ENCODE assay signal across 13 mouse cellular contexts in genomic region chr9:40400854-40401253, GRCm38 (mm10).
"Had no signal": no experiment of that assay in that cellular context is flagged by ENCODE, and none has a peak within 500 bp of the region (broad histone marks: within the 10 kb centered on the region; RNA-seq: fewer than 3 reads in every experiment).

No protein-coding gene starts in this region.

- H3K9me3 ChIP-seq: limb, embryonic 15.5 days; liver, embryonic 12.5 days; megakaryocyte, embryonic 14.5 days; midbrain, embryonic 12.5 days; stomach, embryonic 15.5 days had no signal

- H3K4me3 ChIP-seq: limb, embryonic 15.5 days; liver, embryonic 12.5 days; megakaryocyte, embryonic 14.5 days; midbrain, embryonic 12.5 days; stomach, embryonic 15.5 days had no signal

- H3K27ac ChIP-seq: limb, embryonic 15.5 days; liver, embryonic 12.5 days; midbrain, embryonic 12.5 days; stomach, embryonic 15.5 days had no signal

- H3K36me3 ChIP-seq: limb, embryonic 15.5 days; liver, embryonic 12.5 days; midbrain, embryonic 12.5 days; stomach, embryonic 15.5 days had no signal

- DNase-seq: layer of hippocampus, postnatal 36 days; lung, embryonic 14.5 days; lung, postnatal 10 days; lung, postnatal 4 days; right cerebral cortex, postnatal 14 days; thymus, adult 2 months; thymus, postnatal 25 days had no signal

- H3K4me2 ChIP-seq: limb, embryonic 15.5 days; liver, embryonic 12.5 days; lung, embryonic 14.5 days; midbrain, embryonic 12.5 days; stomach, embryonic 15.5 days had no signal

- H3K27me3 ChIP-seq: limb, embryonic 15.5 days; liver, embryonic 12.5 days; midbrain, embryonic 12.5 days; stomach, embryonic 15.5 days had no signal

- ATAC-seq: intestine, embryonic 16.5 days; liver, embryonic 12.5 days had no signal

- H3K4me1 ChIP-seq: limb, embryonic 15.5 days; liver, embryonic 12.5 days; stomach, embryonic 15.5 days had no signal

- H3K9ac ChIP-seq: limb, embryonic 15.5 days; liver, embryonic 12.5 days; lung, embryonic 14.5 days; midbrain, embryonic 12.5 days; stomach, embryonic 15.5 days had no signal
